Mouse (Mus musculus) left cerebral cortex, postnatal 14 days (tissue): ENCODE data around the gene Tgfbr3. TPM values are rescaled to one million over a fixed set of nuclear protein-coding genes. Genes with fewer than 3 reads are reported as not detected.

Source experiments
- DNase-seq, 2 experiments: peaks; one replicate each; pipeline ENCODE4 v3.0.0; 2021 to 2022; ENCODE audit warnings: low spot score in 2 of 2, mixed read lengths in 1 of 2
- intact Hi-C: fragments of 180-260 bp; cut with DNase I; formaldehyde crosslinking; loops from one replicate; pipeline ENCODE4 v1.15.1; 2025
- total RNA-seq, 2 experiments: library from RNA; stranded (reverse); gene quantifications; 2 replicates each; pipeline ENCODE4 v1.2.3; 2021

Gene Tgfbr3
- total RNA-seq, 2 experiments from 2014 or later: 9.3 TPM

- intact Hi-C loops: no loop called here
- no peak for DNase-seq
Measured at GRCm38 (mm10) chr5:107221892-107222669, 67.3 kb downstream of the Tgfbr3 start.

DNA sequence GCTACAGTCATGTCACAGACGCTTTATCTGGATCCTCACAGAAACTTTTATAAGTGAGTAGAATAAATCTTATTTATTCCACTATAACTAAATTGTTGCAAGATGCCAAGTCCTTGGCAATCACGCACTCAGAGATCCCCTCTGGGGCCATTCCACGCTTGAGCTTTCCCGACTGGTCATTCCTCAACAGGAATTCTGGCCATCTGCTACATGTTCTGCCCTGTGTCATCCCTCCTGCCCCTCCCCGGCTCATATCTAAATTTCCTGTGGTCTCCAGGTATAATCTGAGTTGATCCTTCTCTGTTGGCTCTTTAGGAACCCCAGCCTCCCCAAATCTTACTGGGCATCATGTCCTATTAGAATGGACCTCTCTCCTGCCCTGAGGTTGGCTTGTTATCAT, 68.5 kb downstream of the Tgfbr3 start:
- intact Hi-C loops: no loop called here
- DNase-seq: no peak

DNA sequence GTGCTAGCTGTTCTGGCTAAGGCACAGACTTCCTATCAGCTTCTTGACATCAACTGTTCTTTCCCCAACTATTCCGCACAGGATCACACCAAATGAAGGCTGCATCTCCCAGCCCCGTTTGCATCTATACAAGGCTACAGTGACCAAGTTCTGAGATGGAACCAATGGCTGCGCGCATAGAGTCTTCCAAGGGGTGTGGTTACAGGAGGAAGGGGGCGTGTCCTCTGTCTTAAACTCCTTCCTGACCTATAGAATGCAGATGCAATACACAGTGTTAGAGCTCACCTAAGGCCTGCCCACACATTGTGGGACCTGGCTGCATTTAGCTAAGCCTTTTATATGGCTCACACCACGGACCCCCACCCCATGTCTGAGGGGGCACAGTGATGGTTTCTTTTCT, 69.5 kb downstream of the Tgfbr3 start:
- no peak for DNase-seq
- intact Hi-C loops: no loop called here

DNA sequence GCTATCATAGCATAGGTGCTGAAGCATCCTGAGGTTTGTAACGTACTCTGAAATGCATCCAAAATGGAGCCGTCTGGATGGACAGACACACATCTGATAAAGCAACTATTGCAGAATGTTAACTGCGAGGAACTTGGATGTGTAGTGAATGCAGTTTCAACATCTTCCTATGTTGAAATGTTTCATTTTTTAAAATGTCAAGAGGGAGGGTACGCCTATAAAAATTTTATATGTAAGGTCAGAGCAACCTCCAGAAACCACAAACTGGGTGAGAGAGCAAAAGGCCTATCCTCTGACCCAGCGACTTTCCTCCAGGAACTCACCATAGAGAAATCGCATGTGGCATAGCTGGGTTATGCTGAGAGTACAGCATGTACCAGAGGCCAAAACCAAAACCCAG, 70.1 kb downstream of the Tgfbr3 start:
- no peak for DNase-seq
- intact Hi-C loops: no loop called here

GRCm38 (mm10) chr5:107218594-107218993, 70.8 kb downstream of the Tgfbr3 start:
- intact Hi-C loops: no loop called here
- DNase-seq: no peak

DNA sequence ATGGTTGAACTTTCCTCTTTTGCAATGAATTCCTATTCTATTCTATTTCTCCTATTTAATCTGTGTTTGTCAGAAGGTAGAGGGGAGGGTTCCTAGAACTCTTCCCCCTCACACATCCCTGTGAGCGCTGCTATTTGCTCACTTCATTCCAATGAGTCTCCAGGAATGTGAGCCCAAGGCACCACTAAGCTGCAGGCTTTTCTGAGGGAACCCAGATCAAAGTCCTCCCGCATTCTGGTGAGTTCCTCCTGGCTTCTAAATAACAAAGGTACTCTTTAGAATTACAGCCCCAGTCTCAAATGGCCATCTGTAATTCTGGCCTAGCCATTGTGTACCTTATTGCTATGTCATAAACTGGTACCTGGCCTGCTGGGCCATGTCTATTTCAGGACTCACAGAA, 72.3 kb downstream of the Tgfbr3 start:
- intact Hi-C loops: no loop called here
- no peak for DNase-seq

DNA sequence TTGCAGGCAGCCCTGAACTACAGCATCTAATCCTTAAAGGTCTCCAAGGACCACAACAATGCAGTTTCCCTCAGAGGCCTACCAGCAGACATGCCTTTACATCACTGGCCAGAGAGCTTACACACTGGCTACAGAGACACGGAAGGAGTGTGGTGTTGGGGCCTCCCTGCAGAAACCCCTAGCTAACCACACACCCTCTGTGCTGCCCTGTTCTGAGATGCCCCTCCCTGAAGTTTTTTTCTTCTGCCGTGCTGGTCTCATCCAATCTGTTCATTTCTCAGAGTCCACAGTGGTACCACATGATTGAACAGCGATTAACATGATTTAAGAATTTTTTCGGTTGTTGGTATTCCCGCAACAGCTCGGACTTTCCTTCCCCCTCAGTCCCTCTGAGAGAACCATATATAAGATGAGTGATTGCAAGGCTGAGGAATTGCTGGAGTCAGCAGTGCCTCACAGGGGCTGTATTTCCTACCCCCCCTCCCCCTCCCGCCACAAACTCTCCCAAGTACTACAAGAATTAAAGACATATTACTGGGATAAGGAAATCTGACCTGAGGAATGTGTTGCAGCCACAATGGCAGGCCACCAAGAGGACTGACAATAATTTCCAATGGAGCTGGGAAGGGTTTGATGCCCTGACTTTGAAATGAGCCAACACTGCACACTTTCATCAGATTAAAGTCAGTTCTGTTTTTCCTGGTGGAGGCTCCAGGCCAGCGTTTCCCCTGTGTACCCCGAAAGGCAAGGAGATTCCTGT, 75.9 kb downstream of the Tgfbr3 start:
- DNase-seq: no peak
- intact Hi-C loops: no loop called here

DNA sequence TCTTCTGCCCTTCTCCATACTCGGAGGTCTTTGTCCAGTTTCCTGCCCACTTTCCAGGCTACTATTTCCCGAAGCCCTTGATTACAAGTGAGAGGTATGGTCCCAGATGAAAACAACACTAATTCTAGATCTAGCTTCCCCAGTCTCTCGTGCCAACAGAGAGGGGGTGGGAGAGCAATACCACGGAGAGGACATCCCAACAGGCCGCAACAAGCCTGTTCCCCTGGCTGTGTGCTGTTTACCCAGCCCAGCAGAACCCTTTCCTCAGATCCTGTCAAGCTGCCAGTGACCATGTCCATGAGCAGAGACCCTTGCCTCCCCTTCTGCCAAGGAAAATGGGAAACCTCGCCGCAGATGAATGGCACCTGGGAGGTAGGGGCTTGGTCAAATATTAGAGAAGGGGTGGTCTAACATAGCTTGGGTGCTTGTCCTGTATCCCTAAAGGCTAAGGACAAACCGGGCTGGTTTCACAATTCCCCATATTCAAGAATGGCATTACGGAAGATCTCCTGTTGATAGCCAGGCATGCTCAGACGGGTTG, 77.5 kb downstream of the Tgfbr3 start:
- DNase-seq: no peak

DNA sequence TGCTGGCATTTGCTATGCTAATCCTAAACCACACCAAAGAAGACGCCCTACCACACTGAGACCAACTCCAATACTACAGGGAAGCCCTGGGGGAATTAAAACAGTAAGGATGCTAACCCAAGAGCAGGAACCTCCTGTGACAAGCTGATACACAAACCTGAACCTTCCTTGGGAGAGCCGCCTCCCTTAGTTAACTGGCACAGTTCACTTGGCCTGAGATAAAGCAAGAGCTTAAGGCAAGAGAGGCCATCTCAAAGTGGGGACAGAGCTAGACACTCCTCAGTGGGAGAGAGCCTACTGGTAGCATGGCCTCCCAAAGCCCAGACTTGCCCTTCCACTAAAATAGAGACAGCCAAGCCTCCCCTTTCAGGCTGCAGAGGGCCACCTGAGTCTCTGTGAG, 79.4 kb downstream of the Tgfbr3 start:
- intact Hi-C loops: no loop called here

More for the DNA sequence above, 77.5 kb downstream of the Tgfbr3 start:
- intact Hi-C loops: no loop called here

GRCm38 (mm10) chr5:107207911-107208310, 81.5 kb downstream of the Tgfbr3 start:
- intact Hi-C loops: no loop called here
- no peak for DNase-seq

More for the DNA sequence above, 79.4 kb downstream of the Tgfbr3 start:
- no peak for DNase-seq

DNA sequence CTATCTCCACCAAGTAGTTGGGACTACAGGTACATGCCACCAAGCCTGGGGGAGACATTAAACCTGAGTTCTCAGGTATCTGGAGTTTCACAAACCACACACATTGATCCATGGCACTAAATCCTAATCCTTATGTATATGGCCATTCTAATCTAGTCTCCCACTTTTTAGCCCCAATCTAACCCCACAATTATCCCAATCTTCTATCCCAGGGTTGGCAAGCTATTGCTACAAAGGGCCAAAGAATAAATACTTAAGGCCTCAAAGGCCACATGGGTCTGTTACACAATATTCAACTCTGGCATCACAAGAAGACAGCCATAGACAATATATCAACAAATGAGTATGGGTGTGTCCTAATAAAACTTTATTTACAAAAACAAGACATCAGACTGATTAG, 85.1 kb downstream of the Tgfbr3 start:
- intact Hi-C loops: no loop called here
- no peak for DNase-seq

DNA sequence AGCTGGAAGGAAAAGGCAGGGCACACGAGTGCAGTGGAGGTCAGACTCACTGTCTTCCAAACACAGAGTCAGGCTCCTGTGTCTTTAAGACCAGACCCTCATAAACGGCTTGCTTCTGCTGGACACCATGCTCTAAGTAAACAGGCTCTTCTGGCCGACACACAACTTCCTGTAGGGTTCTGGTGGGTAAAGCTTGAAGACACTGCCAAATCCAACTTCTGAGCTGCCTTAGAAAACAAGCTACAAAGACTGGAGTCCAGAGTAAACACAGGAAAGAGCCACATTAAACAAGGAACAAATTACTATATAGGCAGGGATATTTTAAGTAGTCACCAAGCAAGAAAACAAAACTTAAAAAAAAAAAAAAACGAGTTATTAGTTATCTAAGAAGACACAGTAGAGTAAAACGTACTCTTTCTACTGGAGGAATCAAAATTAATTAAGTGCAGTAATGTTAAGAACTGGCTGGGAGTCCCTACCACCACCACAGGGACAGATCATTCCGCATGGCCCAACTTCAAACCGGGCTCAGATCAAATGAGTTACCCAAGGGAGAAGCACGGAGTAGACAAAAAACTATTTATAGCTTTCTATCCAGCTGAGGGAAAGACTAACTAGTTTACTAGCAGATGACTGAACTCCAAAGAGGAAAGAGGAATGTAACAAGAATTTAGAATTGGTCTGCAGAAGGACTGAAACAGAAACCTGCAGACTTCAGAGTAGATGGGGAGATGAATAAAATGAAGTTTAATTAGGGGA, 86.4 kb downstream of the Tgfbr3 start:
- peak in 1 of 2 experiments; percentile 9 for DNase-seq
- intact Hi-C loops: no loop called here

DNA sequence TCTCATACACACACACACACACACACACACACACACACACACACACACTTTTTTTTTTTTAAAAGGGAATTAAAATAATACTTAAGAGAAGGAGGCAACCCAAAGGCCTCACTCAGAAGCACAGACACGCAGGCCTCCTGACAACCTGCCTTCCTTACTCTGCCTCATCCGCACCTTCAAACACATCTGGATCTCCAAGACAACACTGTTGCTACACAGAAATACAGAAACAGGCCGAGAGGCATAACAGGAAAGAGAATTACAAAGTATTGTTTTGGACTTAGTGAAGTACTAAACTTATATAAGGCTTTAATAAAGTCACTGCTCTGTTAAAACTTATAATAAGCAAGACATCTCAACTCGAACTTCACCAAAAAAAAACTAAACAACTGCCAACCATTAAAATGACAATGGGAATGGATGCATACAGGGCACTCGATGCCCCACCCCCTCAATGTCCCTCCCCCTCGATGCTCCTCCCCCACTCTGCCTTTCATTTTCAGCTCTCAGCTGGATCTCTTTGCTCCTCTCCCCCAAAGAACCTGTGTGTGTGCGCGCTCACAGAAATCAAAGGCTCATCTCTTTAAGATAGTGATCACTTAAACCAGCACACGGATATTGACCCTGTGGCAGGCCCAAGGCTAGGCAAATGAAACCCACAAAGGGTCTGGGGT, 87.8 kb downstream of the Tgfbr3 start:
- no peak for DNase-seq
- intact Hi-C loops: no loop called here

DNA sequence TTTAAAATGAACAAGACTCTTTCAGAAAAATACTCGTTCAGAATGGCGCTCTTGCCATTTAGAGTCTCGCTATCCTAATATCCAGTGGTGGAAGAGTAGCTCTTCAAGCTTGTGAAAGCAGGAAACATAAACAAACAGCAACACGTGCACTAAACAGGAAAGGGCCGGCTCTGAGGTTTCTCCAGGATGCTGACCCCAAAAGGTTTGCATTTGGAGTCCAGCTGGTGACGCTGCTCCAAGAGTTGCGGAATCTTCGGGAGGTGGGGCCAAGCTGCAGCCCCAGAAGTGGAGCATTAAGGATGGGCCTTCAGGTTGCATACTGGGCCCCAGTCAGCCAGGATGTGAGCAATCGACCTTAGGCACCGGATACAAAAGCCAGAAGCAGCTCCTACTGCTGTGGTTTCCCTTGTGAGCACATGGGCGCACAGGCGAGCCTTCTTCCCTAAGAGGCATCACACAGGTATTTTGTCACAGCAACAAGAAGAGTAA, 88.5 kb downstream of the Tgfbr3 start:
- intact Hi-C loops: no loop called here
- DNase-seq: no peak

DNA sequence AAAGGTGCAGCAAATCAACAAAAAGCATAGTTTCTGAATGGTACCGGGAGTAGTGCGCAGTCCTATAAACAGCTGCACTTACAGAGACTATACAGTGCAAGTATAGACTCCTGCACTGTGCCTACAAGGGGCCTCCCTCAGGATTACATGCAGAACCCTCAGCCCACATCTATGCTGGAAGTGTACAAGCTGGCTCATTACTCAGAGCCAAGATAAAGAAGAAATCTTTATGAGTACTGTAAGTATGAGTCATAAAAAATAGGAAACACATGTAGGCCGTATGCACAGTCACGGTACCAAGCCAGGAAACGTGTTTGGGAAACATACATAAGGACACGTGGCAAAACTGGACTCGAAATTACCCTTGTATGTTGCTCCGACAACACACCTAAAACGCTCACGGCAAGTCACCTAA, 89.2 kb downstream of the Tgfbr3 start:
- peak in 1 of 2 experiments; percentile 57 for DNase-seq
- intact Hi-C loops: no loop called here

GRCm38 (mm10) chr5:107195751-107196395, 93.6 kb downstream of the Tgfbr3 start:
- DNase-seq: no peak
- intact Hi-C loops: no loop called here

GRCm38 (mm10) chr5:107193160-107193559, 96.3 kb downstream of the Tgfbr3 start:
- DNase-seq: no peak
- intact Hi-C loops: no loop called here

DNA sequence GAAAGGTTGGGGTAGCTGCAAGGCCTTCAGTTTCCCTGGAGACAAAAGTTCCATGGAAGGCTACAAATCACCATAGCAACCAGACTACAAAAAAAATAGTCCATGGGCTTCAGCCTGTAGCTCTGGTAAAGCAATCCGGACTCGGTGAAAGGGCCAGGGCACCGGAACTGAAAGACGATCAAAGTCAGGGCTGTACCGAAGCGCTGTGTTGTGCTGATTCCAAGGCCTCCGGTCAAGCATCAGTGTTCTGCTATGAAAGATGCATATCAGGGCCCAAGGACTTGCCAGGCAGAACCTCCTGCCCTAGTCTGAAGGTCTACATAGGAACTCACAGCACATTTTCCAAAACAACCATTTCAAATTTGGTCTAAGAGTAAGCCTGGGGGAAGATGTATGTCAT, 97.1 kb downstream of the Tgfbr3 start:
- peak in 1 of 2 experiments; percentile 18 for DNase-seq
- intact Hi-C loops: no loop called here

DNA sequence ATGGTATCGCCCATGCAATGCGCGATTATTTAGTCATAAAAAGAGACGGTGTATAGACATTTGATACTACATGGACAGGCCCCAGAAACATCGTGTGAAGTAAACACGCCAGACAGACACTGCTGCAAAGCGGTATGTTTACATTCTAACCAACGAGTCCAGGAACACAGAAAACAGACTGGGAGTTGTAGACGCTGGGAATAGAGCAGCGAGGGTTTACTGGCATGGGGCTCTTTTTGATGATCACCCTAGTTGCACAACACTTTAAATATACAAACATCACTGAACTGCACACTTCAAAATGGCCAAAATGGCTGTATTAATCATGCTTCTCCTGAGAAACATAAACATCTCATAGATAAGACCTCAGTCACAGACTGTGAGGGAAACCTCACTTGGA, 100.9 kb downstream of the Tgfbr3 start:
- DNase-seq: no peak
- intact Hi-C loops: no loop called here
